In the genomic region with DNA sequence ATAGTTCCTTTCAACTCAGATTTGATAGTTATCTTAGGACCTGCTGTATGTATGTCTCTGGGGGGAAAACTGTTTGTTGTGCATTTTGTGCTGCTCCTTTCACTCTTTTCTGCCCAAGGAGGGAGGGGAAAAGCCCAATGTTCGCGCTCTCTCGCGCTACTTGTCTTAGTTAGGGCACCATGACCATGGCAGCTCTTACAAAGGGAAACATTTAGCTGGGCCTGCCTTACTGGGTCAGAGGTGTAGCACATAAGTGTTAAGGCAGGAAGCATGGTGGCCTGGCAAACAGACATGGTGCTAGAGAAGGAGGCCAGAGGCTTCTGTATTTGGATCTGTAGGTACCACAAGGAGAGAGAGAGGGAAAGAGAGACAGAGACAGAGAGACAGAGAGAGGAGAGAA, we compare ENCODE assay signal across 8 mouse cellular contexts. TPM values are rescaled to one million over a fixed set of nuclear protein-coding genes. Genes with fewer than 3 reads are reported as not detected.
A peak's percentile ranks its signal among the peaks of the same experiment; 100 is the strongest.
DNase-seq lines count a peak whose midpoint lies in the region; ATAC-seq and TF ChIP-seq lines count a peak whose summit lies in the region.

No protein-coding gene starts in this region.

- H3K27ac ChIP-seq in layer of hippocampus, adult 2 months, result no peak overlapping the region; the same call in 1 of the 2 replicates
- H3K27ac ChIP-seq in intestine, embryonic 14.5 days (ENCODE audit: low read depth), result no peak overlapping the region
- H3K27ac ChIP-seq in neural tube, embryonic 12.5 days, result no peak overlapping the region

- 0 out of 2 replicates have a peak, but pooled peaks cover 2% of the 10 kb centered on the region for H3K36me3 ChIP-seq in intestine, embryonic 14.5 days (ENCODE audit: control insufficient read depth, insufficient read depth, low read length)
- no peaks in the 10 kb centered on the region; the same call in 1 of the 2 replicates for H3K36me3 ChIP-seq in neural tube, embryonic 12.5 days

- TF ChIP-seq CTCF in layer of hippocampus, adult 2 months (conservative IDR thresholded peaks at IDR 0.05), result no peak

- no peaks in the 10 kb centered on the region for H3K27me3 ChIP-seq in intestine, embryonic 14.5 days (replicated peaks; ENCODE audit: control insufficient read depth, insufficient read depth, low read length)
- H3K27me3 ChIP-seq in neural tube, embryonic 12.5 days (replicated peaks), result no peaks in the 10 kb centered on the region

- 81% methylated on average over 4 of the region's 4 CpGs for WGBS in intestine, embryonic 14.5 days
- 60% methylated on average over 4 of the region's 4 CpGs for WGBS in neural tube, embryonic 12.5 days

- no peak for DNase-seq in layer of hippocampus, adult 2 months (ENCODE audit: low spot score in 2 of 2)
- no peak for DNase-seq in layer of hippocampus, postnatal 10 days (ENCODE audit: low spot score in 2 of 2)
- peak; percentile 26 for DNase-seq in embryo, embryonic 10.5 days (ENCODE audit: low spot score)
- DNase-seq in intestine, embryonic 14.5 days (ENCODE audit: low spot score), result no peak
- no peak for DNase-seq in cerebellum, adult 18-20 months
- DNase-seq in urinary bladder, postnatal 36 days (ENCODE audit: low spot score in 2 of 2), result no peak
- no peak for DNase-seq in adrenal gland, postnatal 25 days

- H3K4me3 ChIP-seq in layer of hippocampus, adult 2 months, result peak overlapping the region; percentile 93
- peak overlapping the region; percentile 23 for H3K4me3 ChIP-seq in intestine, embryonic 14.5 days (ENCODE audit: low read depth, low read length)
- 0 out of 2 replicates have a peak overlapping the region, but pooled peaks have one; percentile 1 for H3K4me3 ChIP-seq in neural tube, embryonic 12.5 days

- no peak for ATAC-seq in intestine, embryonic 14.5 days (replicated peaks; ENCODE audit: low FRiP score, low TSS enrichment, low read depth)
- no peak for ATAC-seq in neural tube, embryonic 12.5 days (ENCODE audit: low FRiP score, low read depth)

- peaks cover 25% of the 10 kb centered on the region for H3K4me1 ChIP-seq in intestine, embryonic 14.5 days (replicated peaks; ENCODE audit: control insufficient read depth, insufficient read depth, low read length)
- peaks cover 26% of the 10 kb centered on the region for H3K4me1 ChIP-seq in neural tube, embryonic 12.5 days

- no peak overlapping the region for H3K9ac ChIP-seq in intestine, embryonic 14.5 days (ENCODE audit: low read length)
- peak overlapping the region; percentile 1; the same call in 1 of the 2 replicates for H3K9ac ChIP-seq in neural tube, embryonic 12.5 days

- peak overlapping the region; percentile 62 for H3K4me2 ChIP-seq in intestine, embryonic 14.5 days (ENCODE audit: low read length)
- H3K4me2 ChIP-seq in neural tube, embryonic 12.5 days (replicated peaks), result peak overlapping the region; percentile 46

- H3K9me3 ChIP-seq in intestine, embryonic 14.5 days (ENCODE audit: control insufficient read depth, low read length), result no peaks in the 10 kb centered on the region
- no peaks in the 10 kb centered on the region for H3K9me3 ChIP-seq in neural tube, embryonic 12.5 days

RNA-seq across cellular contexts. Expression of a gene that starts 4.7 kb away (rescaled TPM):
- total RNA-seq in layer of hippocampus, adult 2 months (2021), result 10 to 100 TPM; 67.8 to 68.4 TPM
- total RNA-seq in layer of hippocampus, postnatal 10 days (2021), result 10 to 100 TPM; 56.7 to 58.4 TPM
- polyA plus RNA-seq in intestine, embryonic 14.5 days (2014; fragmentation: Nextera tagmentation; extraction: Ambion mirVana), result 5.8 and 7.0 TPM in 2 replicates
- polyA plus RNA-seq in neural tube, embryonic 12.5 days (2016; fragmentation: Nextera tagmentation; extraction: Ambion mirVana), result 7.6 and 8.8 TPM in 2 replicates
- 55.2 and 58.1 TPM in 2 replicates for total RNA-seq in adrenal gland, postnatal 25 days (2021)

RNA-seq across cellular contexts. Expression of a gene that starts 43.9 kb away (rescaled TPM):
- total RNA-seq in layer of hippocampus, adult 2 months (2021), result 10 to 100 TPM; 43.5 to 45.5 TPM
- total RNA-seq in layer of hippocampus, postnatal 10 days (2021), result 10 to 100 TPM; 50.8 to 53.3 TPM
- polyA plus RNA-seq in intestine, embryonic 14.5 days (2014; fragmentation: Nextera tagmentation; extraction: Ambion mirVana), result 24.7 and 26.4 TPM in 2 replicates
- 17.0 and 17.7 TPM in 2 replicates for polyA plus RNA-seq in neural tube, embryonic 12.5 days (2016; fragmentation: Nextera tagmentation; extraction: Ambion mirVana)
- total RNA-seq in adrenal gland, postnatal 25 days (2021), result 144 and 153 TPM in 2 replicates

Comparison
In these comparisons a context has a peak if more than half of its experiments do, and no peak if none do; other contexts are left out.
1. H3K4me3 ChIP-seq: peak in every context shown above with its lines; median percentile 93 in layer of hippocampus, adult 2 months; 23 in intestine, embryonic 14.5 days; 1 in neural tube, embryonic 12.5 days.